ENCODE assay signal across 10 mouse cellular contexts in genomic region chr9:21017177-21017575, GRCm38 (mm10). TPM values are rescaled to one million over a fixed set of nuclear protein-coding genes. Genes with fewer than 3 reads are reported as not detected.
DNase-seq lines count a peak whose midpoint lies in the region; ATAC-seq and TF ChIP-seq lines count a peak whose summit lies in the region.
"Had no signal": no experiment of that assay in that cellular context is flagged by ENCODE, and none has a peak within 500 bp of the region (broad histone marks: within the 10 kb centered on the region; RNA-seq: fewer than 3 reads in every experiment).

No protein-coding gene starts in this region.

- no peaks in the 10 kb centered on the region for H3K9me3 ChIP-seq in hindbrain, embryonic 13.5 days
- no peaks in the 10 kb centered on the region for H3K9me3 ChIP-seq in hindbrain, embryonic 11.5 days (ENCODE audit: control insufficient read depth, low read length)
- H3K9me3 ChIP-seq in MEL (replicated peaks; ENCODE audit: insufficient read depth, low read length) = no peaks in the 10 kb centered on the region
- no peaks in the 10 kb centered on the region for H3K9me3 ChIP-seq in limb, embryonic 15.5 days

- no peak overlapping the region for H3K4me2 ChIP-seq in hindbrain, embryonic 13.5 days
- H3K4me2 ChIP-seq in hindbrain, embryonic 11.5 days (replicated peaks; ENCODE audit: low read depth, low read length) = no peak overlapping the region
- peak overlapping the region; percentile 73 for H3K4me2 ChIP-seq in limb, embryonic 15.5 days
- H3K4me2 ChIP-seq: midbrain, embryonic 11.5 days had no signal

- intact Hi-C loops in left cerebral cortex, postnatal 14 days (cut with DNase I) = no loop called here

- H3K27ac ChIP-seq in hindbrain, embryonic 13.5 days = no peak overlapping the region
- H3K27ac ChIP-seq in hindbrain, embryonic 11.5 days (ENCODE audit: low read depth, low read length) = no peak overlapping the region
- no peak overlapping the region for H3K27ac ChIP-seq in MEL (ENCODE audit: control insufficient read depth, low read depth, low read length)
- H3K27ac ChIP-seq in limb, embryonic 15.5 days = no peak overlapping the region

- H3K36me3 ChIP-seq in hindbrain, embryonic 13.5 days = no peaks in the 10 kb centered on the region
- no peaks in the 10 kb centered on the region for H3K36me3 ChIP-seq in hindbrain, embryonic 11.5 days (ENCODE audit: control insufficient read depth, insufficient read depth, low read length)
- H3K36me3 ChIP-seq in MEL (ENCODE audit: control insufficient read depth in 1 of 2, insufficient read depth in 2 of 2, low read length in 2 of 2) = peaks cover 0 to 29% of the 10 kb centered on the region in 2 experiments; a peak in 2 of 4 replicates
- 0 out of 2 replicates have a peak, but pooled peaks cover 3% of the 10 kb centered on the region for H3K36me3 ChIP-seq in limb, embryonic 15.5 days

- no peak for TF ChIP-seq POLR2A in MEL (IDR thresholded peaks at IDR 0.05; ENCODE audit: control insufficient read depth in 1 of 2, insufficient read depth in 1 of 2, low read depth in 1 of 2, low read length in 2 of 2, poor library complexity in 1 of 2)

- WGBS in hindbrain, embryonic 13.5 days = 39% methylated on average over 4 of the region's 4 CpGs
- 38% methylated on average over 4 of the region's 4 CpGs for WGBS in hindbrain, embryonic 11.5 days
- 26% methylated on average over 4 of the region's 4 CpGs for WGBS in limb, embryonic 15.5 days

- no peak for TF ChIP-seq RAD21 in MEL (IDR thresholded peaks at IDR 0.05; ENCODE audit: low read depth, low read length)

- H3K9ac ChIP-seq in hindbrain, embryonic 13.5 days = no peak overlapping the region
- no peak overlapping the region for H3K9ac ChIP-seq in hindbrain, embryonic 11.5 days (ENCODE audit: low read depth, low read length)
- H3K9ac ChIP-seq in MEL (ENCODE audit: control insufficient read depth, low read depth, low read length, poor library complexity, severe bottlenecking) = peak overlapping the region; percentile 60
- no peak overlapping the region for H3K9ac ChIP-seq in limb, embryonic 15.5 days

- no peak for ATAC-seq in hindbrain, embryonic 13.5 days (ENCODE audit: low FRiP score)
- ATAC-seq in hindbrain, embryonic 11.5 days (ENCODE audit: low FRiP score) = no peak
- no peak for ATAC-seq in limb, embryonic 15.5 days (ENCODE audit: insufficient number of reproducible peaks, low FRiP score, low TSS enrichment, low read depth)

- peaks cover 87% of the 10 kb centered on the region for H3K27me3 ChIP-seq in hindbrain, embryonic 13.5 days
- peaks cover 36% of the 10 kb centered on the region for H3K27me3 ChIP-seq in hindbrain, embryonic 11.5 days (ENCODE audit: control insufficient read depth, insufficient read depth, low read length)
- no peaks in the 10 kb centered on the region for H3K27me3 ChIP-seq in MEL (ENCODE audit: control insufficient read depth in 1 of 2, insufficient read depth in 2 of 2, low read length in 2 of 2)
- peaks cover 42% of the 10 kb centered on the region for H3K27me3 ChIP-seq in limb, embryonic 15.5 days

- no peak for TF ChIP-seq EP300 in MEL (IDR thresholded peaks at IDR 0.05; ENCODE audit: low read depth in 1 of 2, low read length in 2 of 2)

- no peak for DNase-seq in hindbrain, embryonic 11.5 days (ENCODE audit: low spot score)
- DNase-seq in 416B (ENCODE audit: low read depth) (peak; percentile 64), MEL (ENCODE audit: low read depth, low spot score) (peak; percentile 52)
- no peak for DNase-seq in left cerebral cortex, adult 9 months (ENCODE audit: low spot score in 2 of 2)
- DNase-seq in left cerebral cortex, postnatal 14 days (ENCODE audit: low spot score in 2 of 2) = no peak
- no peak for DNase-seq in cerebellum, postnatal 25 days
- DNase-seq: adrenal gland, postnatal 14 days had no signal

- H3K79me2 ChIP-seq in MEL (ENCODE audit: control insufficient read depth, insufficient read depth, low read length, poor library complexity) = peaks cover 11% of the 10 kb centered on the region

- peaks cover 15% of the 10 kb centered on the region for H3K4me1 ChIP-seq in hindbrain, embryonic 13.5 days (replicated peaks)
- no peaks in the 10 kb centered on the region for H3K4me1 ChIP-seq in hindbrain, embryonic 11.5 days (replicated peaks; ENCODE audit: control insufficient read depth, insufficient read depth, low read length)
- peaks cover 14 to 43% of the 10 kb centered on the region in 2 experiments for H3K4me1 ChIP-seq in MEL (ENCODE audit: control insufficient read depth in 1 of 2, insufficient read depth in 2 of 2, low read length in 2 of 2)
- H3K4me1 ChIP-seq in limb, embryonic 15.5 days = peaks cover 22% of the 10 kb centered on the region

- TF ChIP-seq CTCF in MEL (IDR thresholded peaks at IDR 0.05 in 2 of 3, conservative IDR thresholded peaks at IDR 0.05 in 1 of 3; ENCODE audit: control insufficient read depth in 1 of 3, insufficient read depth in 1 of 3, low read depth in 2 of 3, low read length in 3 of 3, poor library complexity in 1 of 3, severe bottlenecking in 1 of 3) = no peak

- 0 out of 2 replicates have a peak overlapping the region, but pooled peaks have one; percentile 8 for H3K4me3 ChIP-seq in hindbrain, embryonic 13.5 days
- no peak overlapping the region for H3K4me3 ChIP-seq in hindbrain, embryonic 11.5 days (ENCODE audit: low read depth, low read length)
- peak overlapping the region; percentile 59 for H3K4me3 ChIP-seq in MEL (ENCODE audit: control insufficient read depth in 1 of 2, insufficient read depth in 1 of 2, low read depth in 2 of 2, low read length in 2 of 2)
- H3K4me3 ChIP-seq in limb, embryonic 15.5 days = peak overlapping the region; percentile 49

TF ChIP-seq in MEL, 35 proteins besides CTCF, POLR2A, EP300 and RAD21 (continues in another document):
- no peak for TF ChIP-seq MYC (IDR thresholded peaks at IDR 0.05; ENCODE audit: low read depth, low read length)
- TF ChIP-seq CHD1 (IDR thresholded peaks at IDR 0.05; ENCODE audit: low read depth, low read length) = no peak
- TF ChIP-seq ZMIZ1 (IDR thresholded peaks at IDR 0.05; ENCODE audit: low read depth, low read length) = no peak
- TF ChIP-seq ZC3H11A (IDR thresholded peaks at IDR 0.05; ENCODE audit: low read depth, low read length) = no peak
- no peak for TF ChIP-seq MAX (IDR thresholded peaks at IDR 0.05; ENCODE audit: low read length)
- no peak for TF ChIP-seq MAFK (IDR thresholded peaks at IDR 0.05; ENCODE audit: borderline replicate concordance, low read depth, low read length)
- no peak for TF ChIP-seq E2F4 (IDR thresholded peaks at IDR 0.05; ENCODE audit: borderline replicate concordance, low read depth, low read length)
- no peak for TF ChIP-seq MYB (IDR thresholded peaks at IDR 0.05; ENCODE audit: low read depth, low read length)
- TF ChIP-seq GABPA (IDR thresholded peaks at IDR 0.05; ENCODE audit: low read depth, low read length) = no peak
- TF ChIP-seq ZNF384 (IDR thresholded peaks at IDR 0.05; ENCODE audit: low read depth, low read length) = no peak

RNA-seq across cellular contexts. Expression of gene Icam1, which starts 1.4 kb away (rescaled TPM):
- polyA plus RNA-seq in hindbrain, embryonic 13.5 days (2015; fragmentation: Nextera tagmentation; extraction: Ambion mirVana) = 3.4 and 4.4 TPM in 2 replicates
- polyA plus RNA-seq in hindbrain, embryonic 11.5 days (2014; fragmentation: Nextera tagmentation; extraction: Ambion mirVana) = 4.3 and 4.5 TPM in 2 replicates
- 24.4 and 26.0 TPM in 2 replicates for total RNA-seq in MEL (2012; rRNA removed)
- 10 to 100 TPM in 1 of 2 experiments, not detected in 1; 31.0 TPM for polyA plus RNA-seq in MEL (2012; ENCODE audit: insufficient read depth in 1 of 2, insufficient read length in 2 of 2, low read depth in 1 of 2, low replicate concordance in 2 of 2, missing spikeins in 1 of 2)
- polyA plus RNA-seq in limb, embryonic 15.5 days (2015; fragmentation: Nextera tagmentation; extraction: Ambion mirVana) = 23.4 and 24.4 TPM in 2 replicates
- 1 to 10 TPM; 3.0 to 3.6 TPM for total RNA-seq in left cerebral cortex, postnatal 14 days (2021)

RNA-seq across cellular contexts. Expression of gene Icam4, which starts 12.0 kb away (rescaled TPM):
- 0.21 TPM in 1 of 2 replicates, not detected in the other for polyA plus RNA-seq in hindbrain, embryonic 13.5 days (2015; fragmentation: Nextera tagmentation; extraction: Ambion mirVana)
- polyA plus RNA-seq in hindbrain, embryonic 11.5 days (2014; fragmentation: Nextera tagmentation; extraction: Ambion mirVana) = 5.4 and 5.7 TPM in 2 replicates
- 259 and 260 TPM in 2 replicates for total RNA-seq in MEL (2012; rRNA removed)
- 100 to 1,000 TPM; 193 to 268 TPM for polyA plus RNA-seq in MEL (2012; ENCODE audit: insufficient read depth in 1 of 2, insufficient read length in 2 of 2, low read depth in 1 of 2, low replicate concordance in 2 of 2, missing spikeins in 1 of 2)
- 0.96 and 3.0 TPM in 2 replicates for polyA plus RNA-seq in limb, embryonic 15.5 days (2015; fragmentation: Nextera tagmentation; extraction: Ambion mirVana)
- under 1 TPM in 1 of 2 experiments, not detected in 1; 0.86 TPM for total RNA-seq in left cerebral cortex, postnatal 14 days (2021)

RNA-seq across cellular contexts. Expression of gene Mrpl4, which starts 14.6 kb away (rescaled TPM):
- polyA plus RNA-seq in hindbrain, embryonic 13.5 days (2015; fragmentation: Nextera tagmentation; extraction: Ambion mirVana) = 98.2 and 104 TPM in 2 replicates
- 120 and 132 TPM in 2 replicates for polyA plus RNA-seq in hindbrain, embryonic 11.5 days (2014; fragmentation: Nextera tagmentation; extraction: Ambion mirVana)
- 280 and 282 TPM in 2 replicates for total RNA-seq in MEL (2012; rRNA removed)
- polyA plus RNA-seq in MEL (2012; ENCODE audit: insufficient read depth in 1 of 2, insufficient read length in 2 of 2, low read depth in 1 of 2, low replicate concordance in 2 of 2, missing spikeins in 1 of 2) = 100 to 1,000 TPM in 1 of 2 experiments, not detected in 1; 474 TPM
- polyA plus RNA-seq in limb, embryonic 15.5 days (2015; fragmentation: Nextera tagmentation; extraction: Ambion mirVana) = 112 and 116 TPM in 2 replicates
- 10 to 100 TPM; 58.7 to 62.9 TPM for total RNA-seq in left cerebral cortex, postnatal 14 days (2021)

RNA-seq across cellular contexts. Expression of gene Icam5, which starts 14.7 kb away (rescaled TPM):
- polyA plus RNA-seq in hindbrain, embryonic 13.5 days (2015; fragmentation: Nextera tagmentation; extraction: Ambion mirVana) = 0.58 and 0.80 TPM in 2 replicates
- 0.24 TPM in 1 of 2 replicates, not detected in the other for polyA plus RNA-seq in hindbrain, embryonic 11.5 days (2014; fragmentation: Nextera tagmentation; extraction: Ambion mirVana)
- 4.8 TPM in 2 replicates for total RNA-seq in MEL (2012; rRNA removed)
- polyA plus RNA-seq in MEL (2012; ENCODE audit: insufficient read depth in 1 of 2, insufficient read length in 2 of 2, low read depth in 1 of 2, low replicate concordance in 2 of 2, missing spikeins in 1 of 2) = 1 to 10 TPM in 1 of 2 experiments, not detected in 1; 9.5 TPM
- 0.05 and 0.21 TPM in 2 replicates for polyA plus RNA-seq in limb, embryonic 15.5 days (2015; fragmentation: Nextera tagmentation; extraction: Ambion mirVana)
- 100 to 1,000 TPM; 294 to 307 TPM for total RNA-seq in left cerebral cortex, postnatal 14 days (2021)
- polyA plus RNA-seq: midbrain, embryonic 11.5 days had no signal

RNA-seq across cellular contexts. Expression of gene S1pr2, which starts 40.6 kb away (rescaled TPM):
- polyA plus RNA-seq in hindbrain, embryonic 13.5 days (2015; fragmentation: Nextera tagmentation; extraction: Ambion mirVana) = 11.0 and 14.3 TPM in 2 replicates
- 23.4 TPM in 2 replicates for polyA plus RNA-seq in hindbrain, embryonic 11.5 days (2014; fragmentation: Nextera tagmentation; extraction: Ambion mirVana)
- total RNA-seq in MEL (2012; rRNA removed) = 6.4 and 6.6 TPM in 2 replicates
- polyA plus RNA-seq in MEL (2012; ENCODE audit: insufficient read depth in 1 of 2, insufficient read length in 2 of 2, low read depth in 1 of 2, low replicate concordance in 2 of 2, missing spikeins in 1 of 2) = 10 to 100 TPM in 1 of 2 experiments, not detected in 1; 27.4 TPM
- 62.0 and 65.1 TPM in 2 replicates for polyA plus RNA-seq in limb, embryonic 15.5 days (2015; fragmentation: Nextera tagmentation; extraction: Ambion mirVana)
- 1 to 10 TPM; 1.6 to 1.8 TPM for total RNA-seq in left cerebral cortex, postnatal 14 days (2021)

Comparison
In these comparisons a context has a peak if more than half of its experiments do, and no peak if none do; other contexts are left out.
1. DNase-seq: peak in 416B (single experiment) and MEL (single experiment); none in hindbrain, embryonic 11.5 days (single experiment), left cerebral cortex, adult 9 months (0 of 2), left cerebral cortex, postnatal 14 days (0 of 2) and cerebellum, postnatal 25 days (0 of 2).
2. RNA of gene Icam4, which starts 12.0 kb away (polyA plus RNA-seq): 193 to 268 TPM in MEL; 5.4 to 5.7 TPM in hindbrain, embryonic 11.5 days, 0.96 to 3.0 TPM in limb, embryonic 15.5 days and 0.21 TPM in hindbrain, embryonic 13.5 days; every median in the first group is over 10 times any median in the second.